Mouse (Mus musculus): ENCODE measurements around the gene Pla2g12a. TPM values are rescaled to one million over a fixed set of nuclear protein-coding genes. Genes with fewer than 3 reads are reported as not detected.

Gene Pla2g12a
- polyA plus RNA-seq (2012; ENCODE audit: low replicate concordance): 129 and 245 TPM in 2 replicates

GRCm38 (mm10) chr3:129878405-129879021, at the start of gene Pla2g12a:
Pla2g12a (plus strand) TSS chr3:129878606.

GRCm38 (mm10) chr3:129831035-129831568, 47.3 kb upstream of the Pla2g12a start, which contains the start of gene Gar1:
Gar1 (minus strand) TSS chr3:129831396.

GRCm38 (mm10) chr3:129835388-129835934, 42.9 kb upstream of the Pla2g12a start, which contains the start of gene Cfi:
Cfi (plus strand) TSS chr3:129835884.

DNA sequence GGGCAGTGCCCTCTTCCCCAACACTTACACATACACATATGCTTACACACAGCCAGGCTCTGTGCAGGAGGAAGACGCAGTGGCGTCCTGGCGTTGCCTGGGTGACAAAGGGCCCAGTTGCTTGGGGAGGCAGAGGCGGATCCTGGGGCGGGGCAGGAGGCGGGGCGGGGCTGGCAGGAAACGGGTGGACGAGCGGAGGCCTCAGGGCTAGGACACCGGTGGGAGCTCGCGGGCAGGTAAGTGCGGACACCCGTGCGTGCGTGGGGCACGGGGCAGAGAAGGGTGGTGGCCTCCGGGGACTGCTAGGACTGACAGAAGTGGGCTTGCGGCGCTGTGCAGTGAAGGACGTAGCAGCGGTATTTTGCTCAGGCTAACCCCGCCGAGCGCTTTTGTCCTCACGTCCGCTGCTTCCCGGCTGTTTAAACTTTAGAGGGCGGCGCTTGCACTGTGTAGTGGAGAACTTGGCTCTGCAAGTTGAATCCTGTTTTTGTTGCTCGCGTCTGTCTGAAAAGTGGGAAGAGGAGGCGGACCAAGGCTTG, 22.9 kb downstream of the Pla2g12a start, which contains the start of gene Casp6:
Gene Casp6 (plus strand): TSS at position 155 of the 539 bp plus-strand sequence.

Other genes starting within 250 kb of the Pla2g12a start
- gene Egf, start 123.3 kb upstream of the Pla2g12a start, polyA plus RNA-seq (2012; ENCODE audit: low replicate concordance): 0.66 and 2.0 TPM in 2 replicates
- gene Lrit3, start 74.6 kb upstream of the Pla2g12a start, polyA plus RNA-seq (2012; ENCODE audit: low replicate concordance): not detected in 2 replicates
- not detected in 2 replicates for gene Rrh, start 56.0 kb upstream of the Pla2g12a start, polyA plus RNA-seq (2012; ENCODE audit: low replicate concordance)
- gene Gar1, start 47.2 kb upstream of the Pla2g12a start, polyA plus RNA-seq (2012; ENCODE audit: low replicate concordance): 57.5 and 110 TPM in 2 replicates
- gene Cfi, start 42.7 kb upstream of the Pla2g12a start, polyA plus RNA-seq (2012; ENCODE audit: low replicate concordance): not detected in 2 replicates
- gene Casp6, start 22.8 kb downstream of the Pla2g12a start, polyA plus RNA-seq (2012; ENCODE audit: low replicate concordance): 4.1 and 9.3 TPM in 2 replicates
- gene Mcub, start 91.6 kb downstream of the Pla2g12a start, polyA plus RNA-seq (2012; ENCODE audit: low replicate concordance): 5.4 and 6.5 TPM in 2 replicates
- 35.2 and 105 TPM in 2 replicates for gene Sec24b, start 182.9 kb downstream of the Pla2g12a start, polyA plus RNA-seq (2012; ENCODE audit: low replicate concordance)